Mouse (Mus musculus) hindbrain, embryonic 16.5 days (tissue): ENCODE data around the gene Pdcd2l. TPM values are rescaled to one million over a fixed set of nuclear protein-coding genes. Genes with fewer than 3 reads are reported as not detected.

Experiments used
- ATAC-seq: fragments of 200-750 bp; cut with Nextera tagmentation; 2 replicates; pipeline ENCODE4 v1.8.0; 2017; ENCODE audit warnings: moderate TSS enrichment, moderate library complexity
- H3K27ac ChIP-seq: fragments of 300-500 bp; sonication (generic); 2 replicates; pipeline ENCODE4 v1.5.1; 2014; ENCODE audit warnings: low read depth, mild to moderate bottlenecking, control low read depth, low read length, moderate library complexity
- H3K27me3 ChIP-seq: fragments of 300-500 bp; sonication (generic); replicated peaks from 2 replicates; pipeline ENCODE4 v1.6.1; 2014; ENCODE audit warnings: low read length; ENCODE audit not compliant: control insufficient read depth, insufficient read depth
- H3K36me3 ChIP-seq: fragments of 300-500 bp; sonication (generic); 2 replicates; pipeline ENCODE4 v1.6.1; 2014; ENCODE audit warnings: mild to moderate bottlenecking, low read length, moderate library complexity, mixed read lengths; ENCODE audit not compliant: control insufficient read depth, insufficient read depth
- H3K4me1 ChIP-seq: fragments of 300-500 bp; sonication (generic); 2 replicates; pipeline ENCODE4 v1.6.1; 2014; ENCODE audit warnings: low read depth, low read length; ENCODE audit not compliant: control insufficient read depth, insufficient read depth
- H3K4me2 ChIP-seq: fragments of 300-500 bp; sonication (generic); 2 replicates; pipeline ENCODE4 v1.6.1; 2014; ENCODE audit warnings: mild to moderate bottlenecking, low read length, control low read depth, moderate library complexity
- H3K4me3 ChIP-seq: fragments of 300-500 bp; sonication (generic); 2 replicates; pipeline ENCODE4 v1.5.1; 2014; ENCODE audit warnings: mild to moderate bottlenecking, low read length, control low read depth, moderate library complexity
- H3K9ac ChIP-seq: fragments of 300-500 bp; sonication (generic); 2 replicates; pipeline ENCODE4 v1.6.1; 2014; ENCODE audit warnings: low read depth, mild to moderate bottlenecking, control low read depth, low read length, moderate library complexity
- H3K9me3 ChIP-seq: fragments of 300-500 bp; sonication (generic); 2 replicates; pipeline ENCODE4 v1.6.1; 2014; ENCODE audit warnings: mild to moderate bottlenecking, low read length, moderate library complexity; ENCODE audit not compliant: control insufficient read depth
- WGBS: fragments of 180-500 bp; shearing (Covaris S2); extraction: QIAGEN DNeasy Blood & Tissue Kit; methylation state at CpG from one replicate; pipeline ENCODE4 v1.1.7; 2014; 5-methylcytosine and 5-hydroxymethylcytosine counted together
- polyA plus RNA-seq: library from polyadenylated mRNA; unstranded; fragments of >200 nt; fragmentation: Nextera tagmentation; extraction: Ambion mirVana; gene quantifications from 2 replicates; pipeline ENCODE4 v1.2.1, GENCODE M21; 2015

The Pdcd2l gene
- polyA plus RNA-seq, 1 experiment from 2014 or later: 87.3 TPM

DNA sequence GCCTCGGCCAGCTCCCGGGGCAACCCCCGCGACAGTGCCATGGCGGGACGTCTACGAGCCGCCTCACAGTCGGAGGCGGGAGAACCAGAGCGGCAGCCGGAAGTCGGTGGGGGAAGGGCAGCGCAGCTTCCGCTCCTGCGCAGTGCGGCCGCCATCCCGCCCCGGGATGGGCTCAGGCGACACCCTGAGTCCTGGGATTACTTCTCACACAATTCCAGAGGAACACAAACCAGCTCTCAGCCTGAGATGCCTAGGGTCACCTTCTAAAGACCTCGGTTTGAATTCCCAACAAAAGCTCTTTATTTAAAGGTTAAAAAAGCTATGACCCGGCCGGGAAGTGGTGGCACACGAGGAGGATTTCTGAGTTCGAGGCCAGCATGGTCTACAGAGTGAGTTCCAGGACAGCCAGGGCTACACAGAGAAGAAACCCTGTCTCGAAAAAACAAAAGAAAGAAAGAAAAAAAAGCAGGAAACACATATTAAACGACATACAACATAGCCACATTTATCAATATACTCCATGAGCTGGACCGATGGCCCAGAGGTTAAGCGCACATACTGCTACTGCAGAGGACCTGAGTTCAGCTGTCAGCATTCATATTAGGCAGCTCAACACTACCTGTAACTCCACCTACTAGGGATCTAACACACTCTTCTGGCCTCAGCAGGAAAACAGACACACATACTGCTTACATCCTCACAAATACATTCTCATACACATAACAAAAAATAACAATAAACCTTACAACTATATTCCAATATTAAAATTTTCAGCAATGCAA lies 27.8 kb downstream of the Pdcd2l start:
- no peaks in the 10 kb centered on the region for H3K27me3 ChIP-seq
- H3K9ac ChIP-seq: peak overlapping the region; percentile 98
- peaks cover 9% of the 10 kb centered on the region for H3K4me1 ChIP-seq
- ATAC-seq: peak; percentile 96
- H3K36me3 ChIP-seq: peaks cover 10% of the 10 kb centered on the region
- peak overlapping the region; percentile 85 for H3K27ac ChIP-seq
- H3K9me3 ChIP-seq: no peaks in the 10 kb centered on the region
- H3K4me2 ChIP-seq: peak overlapping the region; percentile 97
- H3K4me3 ChIP-seq: peak overlapping the region; percentile 98
- WGBS: 9% methylated on average over 30 of the region's 30 CpGs

DNA sequence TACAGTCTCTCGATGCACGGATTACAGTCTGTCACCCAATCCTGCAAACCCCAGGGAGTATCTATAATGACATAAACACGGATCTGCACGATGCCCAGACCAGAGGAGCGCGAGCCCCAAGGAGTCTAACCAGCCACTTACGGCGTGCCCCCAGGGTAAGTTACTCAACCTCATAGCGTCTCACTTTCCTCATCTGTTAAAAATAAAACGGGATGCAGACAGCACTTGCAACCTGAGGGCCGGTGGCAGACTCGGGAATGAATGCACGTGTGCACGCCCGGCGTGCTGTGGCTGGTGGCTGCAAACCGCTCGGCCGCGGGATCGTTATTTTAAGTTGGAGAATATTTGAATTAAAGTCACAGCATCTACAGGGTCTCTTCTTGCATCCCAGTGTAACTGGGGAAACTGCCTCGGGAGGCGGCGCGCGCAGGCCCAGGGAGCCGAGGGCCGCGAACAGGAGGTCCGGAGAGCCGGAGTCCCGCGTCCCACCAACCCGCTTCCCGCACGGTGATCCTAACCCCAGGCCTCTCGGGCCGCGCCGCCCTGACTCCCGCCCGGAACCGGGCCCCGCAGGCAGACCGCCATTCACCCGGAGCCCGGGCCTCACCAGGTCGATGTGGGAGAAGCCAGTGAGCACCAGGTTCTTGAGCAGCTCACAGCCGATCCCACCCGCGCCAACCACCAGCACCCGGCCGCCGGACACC lies 28.5 kb downstream of the Pdcd2l start:
- peak; percentile 85 for ATAC-seq
- under 1% methylated on average over 48 of the region's 54 CpGs for WGBS
- Histone ChIP-seq H3K27me3 (no peaks in the 10 kb centered on the region), H3K27ac (peak overlapping the region; percentile 85), H3K4me2 (peak overlapping the region; percentile 97), H3K9me3 (no peaks in the 10 kb centered on the region), H3K9ac (peak overlapping the region; percentile 98), H3K36me3 (peaks cover 14% of the 10 kb centered on the region), H3K4me3 (peak overlapping the region; percentile 98), H3K4me1 (peaks cover 9% of the 10 kb centered on the region)

DNA sequence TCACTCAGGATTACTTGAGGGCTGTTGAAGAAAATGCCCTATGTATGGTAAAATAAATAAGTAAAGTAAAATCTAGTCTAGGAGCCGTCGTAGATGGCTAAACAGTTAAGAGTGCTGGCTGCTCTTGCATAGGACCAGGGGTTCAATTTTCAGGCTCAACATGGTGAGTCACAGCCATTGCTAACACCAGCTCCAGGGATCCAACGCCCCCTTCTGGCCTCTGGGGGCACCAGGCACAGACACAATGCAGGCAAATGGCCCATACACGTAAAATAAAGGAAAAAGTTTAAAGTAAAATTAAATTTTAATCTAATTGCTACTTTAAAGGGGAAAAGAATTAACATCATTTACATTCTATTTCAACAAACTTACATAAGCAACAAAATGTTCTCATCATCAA lies 29.6 kb downstream of the Pdcd2l start:
- Histone ChIP-seq H3K9me3 (no peaks in the 10 kb centered on the region), H3K4me1 (peaks cover 9% of the 10 kb centered on the region), H3K36me3 (peaks cover 19% of the 10 kb centered on the region), H3K4me2 (peak overlapping the region; percentile 11), H3K9ac (no peak overlapping the region), H3K4me3 (no peak overlapping the region), H3K27me3 (no peaks in the 10 kb centered on the region), H3K27ac (no peak overlapping the region)
- no peak for ATAC-seq
- 54% methylated on average over 4 of the region's 4 CpGs for WGBS

DNA sequence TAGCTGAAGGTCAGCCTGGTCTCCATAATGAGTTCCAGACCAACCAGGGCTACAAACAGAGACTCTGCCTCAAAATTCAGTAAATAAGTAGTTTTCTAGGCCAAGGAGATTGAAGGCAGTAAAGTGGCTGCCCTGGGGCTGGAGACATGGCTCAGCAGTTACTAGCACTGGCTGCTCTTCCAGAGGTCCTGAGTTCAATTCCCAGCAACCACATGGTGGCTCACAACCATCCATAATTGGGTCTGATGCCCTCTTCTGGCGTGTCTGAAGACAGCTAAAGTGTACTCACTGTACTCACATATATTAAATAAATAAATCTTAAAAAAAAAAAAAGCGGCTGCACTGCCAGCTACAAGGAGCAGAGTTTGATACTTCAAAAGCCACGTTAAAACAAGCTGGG lies 30.5 kb downstream of the Pdcd2l start:
- no peak for ATAC-seq
- Histone ChIP-seq H3K9me3 (no peaks in the 10 kb centered on the region), H3K27ac (no peak overlapping the region), H3K4me1 (peaks cover 9% of the 10 kb centered on the region), H3K4me2 (no peak overlapping the region), H3K9ac (no peak overlapping the region), H3K36me3 (peaks cover 28% of the 10 kb centered on the region), H3K27me3 (no peaks in the 10 kb centered on the region), H3K4me3 (no peak overlapping the region)
- WGBS: 80% methylated on average over 3 of the region's 3 CpGs

DNA sequence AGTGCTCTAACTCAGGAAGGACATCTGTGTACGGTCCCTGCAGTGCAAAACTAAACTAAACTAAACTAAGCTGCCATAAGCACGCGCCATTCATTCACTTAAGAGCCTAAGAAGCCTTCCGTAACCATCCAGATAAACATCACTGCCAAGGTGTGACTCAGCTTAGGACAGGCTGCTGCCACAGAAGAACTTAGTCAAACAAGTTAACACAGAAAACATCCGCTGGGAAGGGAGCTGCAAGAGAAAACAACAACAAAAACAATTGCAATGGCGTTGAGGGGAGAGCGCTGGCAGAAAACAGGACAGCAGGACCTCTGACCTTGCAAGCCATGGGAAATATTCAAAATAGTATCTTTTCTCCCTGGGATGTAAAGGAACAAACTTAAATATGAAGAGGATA lies 31.8 kb downstream of the Pdcd2l start:
- Histone ChIP-seq H3K27ac (no peak overlapping the region), H3K27me3 (no peaks in the 10 kb centered on the region), H3K4me3 (no peak overlapping the region), H3K9ac (no peak overlapping the region), H3K4me2 (no peak overlapping the region), H3K9me3 (no peaks in the 10 kb centered on the region), H3K4me1 (peaks cover 9% of the 10 kb centered on the region), H3K36me3 (peaks cover 38% of the 10 kb centered on the region)
- 91% methylated on average over 7 of the region's 7 CpGs for WGBS
- ATAC-seq: no peak

DNA sequence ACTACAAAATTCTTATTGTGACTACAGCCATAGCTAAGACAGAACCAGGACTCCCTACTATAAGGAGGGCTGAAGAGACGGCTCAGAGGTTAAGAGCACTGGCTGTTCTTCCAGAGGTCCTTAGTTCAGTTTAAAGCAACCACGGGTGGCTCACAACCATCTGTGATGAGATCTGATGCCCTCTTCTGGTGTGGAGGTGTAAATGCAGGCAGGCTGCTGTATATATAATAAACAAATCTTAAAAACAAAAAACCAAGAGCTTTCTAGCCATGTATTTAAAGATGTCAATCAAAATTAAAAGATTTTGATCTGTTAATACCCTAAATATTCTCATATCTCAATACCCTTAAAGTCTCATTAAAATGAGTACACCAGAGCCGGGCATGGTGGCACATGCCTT lies 37.3 kb downstream of the Pdcd2l start:
- Histone ChIP-seq H3K36me3 (peaks cover 72% of the 10 kb centered on the region), H3K4me2 (no peak overlapping the region), H3K4me3 (no peak overlapping the region), H3K9me3 (no peaks in the 10 kb centered on the region), H3K4me1 (no peaks in the 10 kb centered on the region), H3K27me3 (no peaks in the 10 kb centered on the region), H3K27ac (no peak overlapping the region), H3K9ac (no peak overlapping the region)
- no peak for ATAC-seq
- 90% methylated on average over 3 of the region's 3 CpGs for WGBS

DNA sequence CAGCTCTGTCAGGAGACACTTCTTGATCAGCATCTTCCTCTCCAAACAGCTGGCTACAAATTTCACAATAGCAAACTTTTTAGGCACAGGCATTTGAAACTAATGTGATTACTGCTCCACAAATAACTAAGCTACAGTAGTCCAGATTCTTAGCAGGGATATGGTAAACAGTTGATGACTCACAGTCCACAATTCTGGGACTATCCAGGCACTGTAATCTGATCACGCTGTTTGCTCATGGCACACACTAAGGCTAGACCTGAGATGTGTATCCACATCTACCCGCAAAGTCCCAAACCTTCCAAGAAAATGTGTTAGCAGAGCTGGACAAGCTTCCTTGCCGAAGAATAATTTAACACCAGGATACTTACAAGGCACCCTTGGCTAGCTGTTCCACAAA lies 38.5 kb downstream of the Pdcd2l start:
- H3K9me3 ChIP-seq: no peaks in the 10 kb centered on the region
- WGBS: 98% methylated on average over 3 of the region's 3 CpGs
- no peak for ATAC-seq
- H3K4me3 ChIP-seq: no peak overlapping the region
- no peak overlapping the region for H3K4me2 ChIP-seq
- no peaks in the 10 kb centered on the region for H3K27me3 ChIP-seq
- peaks cover 73% of the 10 kb centered on the region for H3K36me3 ChIP-seq
- H3K27ac ChIP-seq: no peak overlapping the region
- H3K9ac ChIP-seq: no peak overlapping the region
- H3K4me1 ChIP-seq: no peaks in the 10 kb centered on the region

DNA sequence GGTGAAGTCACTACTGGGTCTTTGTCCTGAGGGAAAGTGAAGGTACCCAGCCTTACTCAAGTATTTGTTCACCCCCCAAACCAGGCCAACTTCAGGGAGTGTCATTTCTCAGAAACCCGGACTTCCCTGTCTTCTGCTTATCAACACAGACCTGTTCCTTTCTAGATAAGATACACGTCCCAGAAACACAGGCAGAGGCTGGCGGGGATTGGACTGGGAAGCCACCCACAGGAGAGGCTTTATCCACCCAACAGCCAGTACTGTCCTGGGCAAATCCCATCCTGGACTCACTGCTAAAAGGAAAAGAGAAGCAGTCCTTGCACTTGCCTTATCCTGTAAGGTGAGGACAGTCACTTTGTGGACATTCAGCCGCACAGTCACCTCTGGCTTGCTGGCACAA lies 49.3 kb downstream of the Pdcd2l start:
- Histone ChIP-seq H3K4me2 (no peak overlapping the region), H3K27me3 (no peaks in the 10 kb centered on the region), H3K9me3 (peaks cover 5% of the 10 kb centered on the region; the same call in 1 of the 2 replicates), H3K4me1 (no peaks in the 10 kb centered on the region), H3K27ac (no peak overlapping the region), H3K4me3 (no peak overlapping the region), H3K9ac (no peak overlapping the region), H3K36me3 (peaks cover 64% of the 10 kb centered on the region)
- 97% methylated on average over 4 of the region's 4 CpGs for WGBS
- ATAC-seq: no peak

DNA sequence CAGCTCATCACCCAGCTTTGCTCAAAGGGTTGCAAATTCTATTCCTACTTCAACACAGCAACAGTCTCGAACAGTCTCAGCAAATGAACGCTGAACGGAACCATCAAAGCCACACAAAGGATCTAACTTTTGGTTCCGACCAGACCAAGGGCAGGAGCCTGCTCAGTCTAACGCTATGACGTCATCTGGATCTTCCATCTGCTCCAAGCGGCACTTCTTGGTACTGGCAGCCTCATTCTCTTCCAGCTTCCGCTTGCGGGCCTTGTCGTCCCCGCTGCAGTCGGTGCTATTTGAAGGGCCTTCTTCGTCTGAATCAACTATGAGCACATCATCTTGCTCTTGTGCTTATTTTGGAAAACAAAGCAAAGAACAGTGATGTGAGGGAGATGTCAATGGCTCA lies 55.3 kb downstream of the Pdcd2l start:
- ATAC-seq: no peak
- Histone ChIP-seq H3K27ac (no peak overlapping the region), H3K9me3 (no peaks in the 10 kb centered on the region), H3K4me2 (no peak overlapping the region), H3K4me1 (no peaks in the 10 kb centered on the region), H3K9ac (no peak overlapping the region), H3K27me3 (no peaks in the 10 kb centered on the region), H3K36me3 (peaks cover 51% of the 10 kb centered on the region), H3K4me3 (no peak overlapping the region)
- WGBS: 98% methylated on average over 13 of the region's 13 CpGs
